Mouse (Mus musculus): ENCODE measurements around the gene Rad54l. TPM values are rescaled to one million over a fixed set of nuclear protein-coding genes. Genes with fewer than 3 reads are reported as not detected.

The Rad54l gene
- 3.0 and 3.4 TPM in 2 replicates for polyA plus RNA-seq (2015; fragmentation: Nextera tagmentation; extraction: Ambion mirVana)

DNA sequence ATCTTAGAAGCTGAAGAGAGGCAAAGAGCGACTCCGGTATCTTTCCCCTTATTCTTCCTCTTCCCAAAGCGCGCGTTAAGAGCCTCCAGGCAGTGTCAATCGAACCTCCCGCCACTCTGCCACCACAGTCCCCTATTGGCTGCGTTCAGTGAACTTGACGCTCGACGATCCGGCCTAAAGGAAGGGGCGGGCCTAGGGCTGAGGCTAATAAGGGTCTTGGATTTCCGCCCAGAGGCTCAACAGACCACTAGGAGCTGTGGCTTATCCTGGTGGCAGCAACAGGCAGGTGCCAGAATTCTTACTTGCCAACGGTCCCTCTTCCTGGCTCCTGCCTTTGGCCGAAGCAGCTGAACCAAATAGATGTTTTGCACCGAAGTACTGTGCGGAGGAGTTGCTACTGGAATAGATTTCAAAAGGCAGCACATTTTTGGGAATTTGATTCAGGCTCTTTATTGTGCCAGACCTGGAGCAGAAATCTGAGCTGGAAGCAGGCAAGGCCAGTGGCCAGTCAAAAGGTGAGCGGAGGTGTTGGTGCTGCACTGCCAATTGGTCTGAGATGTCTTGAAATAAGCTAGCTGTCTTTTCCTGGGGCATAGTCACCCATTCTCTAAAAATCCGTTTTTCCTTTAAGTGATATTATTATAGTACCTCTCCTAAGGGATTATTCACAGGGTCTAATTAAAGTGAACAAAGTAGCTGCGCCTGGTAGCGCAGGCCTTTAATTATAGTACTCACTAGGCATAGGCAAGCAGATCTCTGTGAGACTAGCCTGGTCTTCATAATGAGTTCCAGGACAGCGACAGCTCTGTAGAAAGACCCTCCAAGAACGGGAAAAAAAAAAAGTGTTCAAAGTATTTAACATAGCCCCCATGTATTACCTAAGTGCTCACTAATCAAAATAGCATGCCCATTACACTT lies at the start of gene Rad54l, which contains the start of gene Pomgnt1:
Rad54l (minus strand) TSS at position 89 of the 918 bp plus-strand sequence.
Pomgnt1 (plus strand) TSS at position 239 of the 918 bp plus-strand sequence.

DNA sequence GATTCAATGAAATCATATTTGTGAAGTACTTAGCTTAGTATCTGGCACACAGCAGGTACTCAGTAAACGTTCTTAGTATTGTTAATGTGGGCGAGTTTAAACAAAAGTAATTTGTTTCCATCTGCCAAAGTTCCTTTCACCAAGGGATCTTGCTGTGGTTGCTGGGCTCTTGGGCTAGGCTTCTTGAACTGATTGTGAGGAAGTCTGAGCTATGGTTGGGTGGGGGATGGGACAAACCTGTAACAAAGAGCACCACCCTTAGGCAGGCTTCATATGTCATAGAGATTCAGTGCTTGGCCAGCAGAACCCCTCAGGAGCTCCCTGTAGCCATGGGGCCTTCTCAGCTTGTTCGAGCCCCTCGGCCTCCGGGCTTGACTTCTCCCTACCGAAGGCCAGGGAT lies 49.6 kb upstream of the Rad54l start, which contains the start of the genes 1700042G07Rik and Gm49337:
1700042G07Rik (plus strand) TSS at position 301 of the 400 bp plus-strand sequence.
Gm49337 (plus strand) TSS at position 313 of the 400 bp plus-strand sequence.

DNA sequence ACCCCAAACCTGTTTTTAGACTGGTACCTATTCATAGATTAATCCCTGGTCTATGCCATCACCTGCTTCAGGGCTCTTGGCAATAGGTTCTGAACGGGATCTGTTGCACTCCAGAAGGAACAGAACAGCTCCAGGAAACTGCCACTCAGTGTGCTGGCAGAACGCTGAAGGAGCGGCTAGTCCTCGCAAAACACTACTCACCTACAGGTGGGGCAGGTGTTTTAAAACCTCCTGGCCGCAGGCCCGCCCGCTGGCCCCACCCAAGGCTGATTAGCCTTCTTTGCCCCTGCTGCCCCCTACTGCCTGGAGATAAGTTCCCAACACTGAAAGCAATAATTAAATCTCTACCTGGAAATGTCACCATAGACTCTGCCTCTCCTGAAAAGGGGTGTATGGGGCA lies 43.9 kb upstream of the Rad54l start, which contains the start of gene Tspan1:
Tspan1 (minus strand) TSS at position 198 of the 400 bp plus-strand sequence.

DNA sequence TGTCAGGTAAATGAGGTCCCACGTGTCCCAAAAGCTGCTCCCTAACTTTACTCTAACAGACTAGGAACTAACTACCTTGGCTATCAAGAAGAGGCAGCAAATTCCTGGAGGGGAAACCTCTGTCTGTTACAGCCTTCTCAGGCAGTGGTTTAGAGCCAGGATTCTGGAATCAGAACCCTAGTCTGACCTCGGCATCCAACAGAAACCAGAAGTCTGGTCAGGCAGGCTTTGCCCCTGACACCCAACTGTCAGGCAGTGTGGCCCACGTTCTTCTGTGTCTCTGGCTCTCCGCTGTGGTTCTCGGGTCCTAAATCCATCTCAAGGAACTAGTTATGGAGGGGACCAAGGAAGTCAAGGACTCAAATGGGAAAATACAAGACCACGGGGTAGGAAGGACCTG lies 27.7 kb upstream of the Rad54l start, which contains the start of gene Lurap1:
Lurap1 (minus strand) TSS at position 101 of the 400 bp plus-strand sequence.

DNA sequence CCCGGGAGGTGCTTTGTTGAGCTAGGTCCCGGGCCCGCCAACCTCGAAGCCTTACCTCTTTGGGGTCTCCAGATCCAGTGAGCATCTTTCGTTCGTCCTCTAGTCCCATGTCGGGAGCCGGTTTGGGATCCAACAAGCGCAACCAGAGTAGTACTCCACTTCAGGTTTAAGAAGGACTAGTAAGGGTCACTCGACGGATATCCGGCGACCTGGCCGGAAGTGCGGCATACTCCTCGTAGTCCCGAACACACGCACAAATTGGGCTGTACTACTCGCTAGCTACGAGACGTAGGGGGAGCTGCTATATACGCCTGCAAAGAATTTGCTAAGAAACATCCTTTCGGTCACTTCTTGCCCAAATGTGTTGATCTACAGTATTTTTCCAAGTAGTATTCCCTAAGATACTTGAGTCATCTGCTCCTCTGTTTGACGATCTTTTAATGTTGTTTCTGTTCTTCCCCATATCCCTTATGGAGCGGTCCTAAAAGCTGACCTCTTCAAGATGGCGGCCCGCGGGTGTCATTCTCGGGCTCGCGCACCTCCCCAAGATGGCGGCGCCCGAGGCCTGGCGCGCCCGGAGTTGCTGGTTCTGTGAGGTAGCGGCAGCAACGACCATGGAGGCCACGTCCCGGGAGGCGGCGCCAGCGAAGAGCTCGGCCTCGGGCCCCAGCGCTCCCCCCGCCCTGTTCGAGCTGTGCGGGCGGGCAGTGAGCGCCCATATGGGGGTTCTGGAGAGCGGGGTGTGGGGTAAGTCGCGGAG lies 48.4 kb downstream of the Rad54l start, which contains the start of the genes Uqcrh and Lrrc41:
Uqcrh (minus strand) TSS at position 211 of the 760 bp plus-strand sequence.
Lrrc41 (plus strand) TSS at position 409 of the 760 bp plus-strand sequence.

DNA sequence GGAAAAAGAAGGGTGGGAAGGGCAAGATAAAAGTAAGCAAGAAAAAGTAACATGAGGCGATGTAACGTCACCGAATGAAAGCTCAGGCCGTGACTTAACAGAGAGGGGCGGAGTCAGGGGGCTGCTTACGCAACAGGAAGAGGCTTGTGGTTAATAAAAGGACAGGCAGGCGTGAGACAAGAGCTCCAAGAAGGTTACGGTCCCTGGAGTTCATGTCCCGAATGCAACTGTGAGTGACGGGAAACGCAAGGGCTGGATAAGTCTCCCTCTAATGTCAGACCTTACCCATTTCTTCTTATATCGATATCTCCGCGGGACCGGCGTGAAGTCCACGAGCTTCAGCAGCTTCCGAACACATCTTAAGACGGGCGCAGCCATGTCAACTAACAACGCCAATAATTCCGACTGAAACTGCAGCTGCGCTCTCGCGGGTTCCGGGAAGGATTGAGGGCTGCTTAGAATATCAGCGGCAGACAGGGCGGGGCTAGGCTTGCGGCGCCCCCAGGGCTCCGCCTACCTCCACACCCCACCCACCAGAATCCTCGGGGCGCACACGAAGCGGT lies 70.0 kb downstream of the Rad54l start, which contains the start of gene Nsun4:
Nsun4 (minus strand) TSS at position 478 of the 563 bp plus-strand sequence.

Other genes with a start within 250 kb of the Rad54l start
- 0.36 and 0.41 TPM in 2 replicates for gene Kncn, start 239.3 kb downstream of the Rad54l start, polyA plus RNA-seq (2015; fragmentation: Nextera tagmentation; extraction: Ambion mirVana)
- 0.89 and 1.5 TPM in 2 replicates for gene 6430628N08Rik, start 233.0 kb downstream of the Rad54l start, polyA plus RNA-seq (2015; fragmentation: Nextera tagmentation; extraction: Ambion mirVana)
- gene Dmbx1, start 183.8 kb downstream of the Rad54l start, polyA plus RNA-seq (2015; fragmentation: Nextera tagmentation; extraction: Ambion mirVana), result 0.65 and 0.90 TPM in 2 replicates
- gene Faah, start 105.8 kb downstream of the Rad54l start, polyA plus RNA-seq (2015; fragmentation: Nextera tagmentation; extraction: Ambion mirVana), result 20.8 and 23.0 TPM in 2 replicates
- gene Nsun4, start 69.8 kb downstream of the Rad54l start, polyA plus RNA-seq (2015; fragmentation: Nextera tagmentation; extraction: Ambion mirVana), result 10.6 TPM in 2 replicates
- gene Uqcrh, start 48.6 kb downstream of the Rad54l start, polyA plus RNA-seq (2015; fragmentation: Nextera tagmentation; extraction: Ambion mirVana), result 626 and 669 TPM in 2 replicates
- 59.8 and 62.6 TPM in 2 replicates for gene Lrrc41, start 48.4 kb downstream of the Rad54l start, polyA plus RNA-seq (2015; fragmentation: Nextera tagmentation; extraction: Ambion mirVana)
- 63.2 and 71.4 TPM in 2 replicates for gene Pomgnt1, start 150 bp upstream of the Rad54l start, polyA plus RNA-seq (2015; fragmentation: Nextera tagmentation; extraction: Ambion mirVana)
- gene Lurap1, start 27.6 kb upstream of the Rad54l start, polyA plus RNA-seq (2015; fragmentation: Nextera tagmentation; extraction: Ambion mirVana), result 5.2 and 6.1 TPM in 2 replicates
- 0.43 TPM in 1 of 2 replicates, not detected in the other for gene Tspan1, start 43.9 kb upstream of the Rad54l start, polyA plus RNA-seq (2015; fragmentation: Nextera tagmentation; extraction: Ambion mirVana)
- gene 1700042G07Rik, start 49.7 kb upstream of the Rad54l start, polyA plus RNA-seq (2015; fragmentation: Nextera tagmentation; extraction: Ambion mirVana), result not detected in 2 replicates
- gene Gm49337, start 49.7 kb upstream of the Rad54l start, polyA plus RNA-seq (2015; fragmentation: Nextera tagmentation; extraction: Ambion mirVana), result not detected in 2 replicates
- 27.4 and 29.7 TPM in 2 replicates for gene Pik3r3, start 97.9 kb upstream of the Rad54l start, polyA plus RNA-seq (2015; fragmentation: Nextera tagmentation; extraction: Ambion mirVana)

Data from neural tube, postnatal 0 days (tissue).